Mouse (Mus musculus) stomach, postnatal 0 days (tissue): Measurements from ENCODE around the gene Ank3.

Source experiments
- CTCF ChIP-seq: IDR thresholded peaks from 2 replicates; pipeline ENCODE4 v1.5.1; 2016; ENCODE audit warnings: antibody characterized with exemption, low read depth, mild to moderate bottlenecking, moderate library complexity
- EP300 ChIP-seq: optimal IDR thresholded peaks from 2 replicates; pipeline ENCODE3; 2016; ENCODE audit warnings: antibody characterized with exemption

- no peak for TF ChIP-seq CTCF
- no peak for TF ChIP-seq EP300
Measured at GRCm38 (mm10) chr10:69777065-69777645, 378.6 kb downstream of the Ank3 start.
